Mouse (Mus musculus): Measurements from ENCODE around the gene Tbc1d14. TPM values are rescaled to one million over a fixed set of nuclear protein-coding genes. Genes with fewer than 3 reads are reported as not detected.

Gene Tbc1d14
- total and polyA plus RNA-seq, 2 experiments from 2014 or later, result 3.9 to 8.3 TPM

DNA sequence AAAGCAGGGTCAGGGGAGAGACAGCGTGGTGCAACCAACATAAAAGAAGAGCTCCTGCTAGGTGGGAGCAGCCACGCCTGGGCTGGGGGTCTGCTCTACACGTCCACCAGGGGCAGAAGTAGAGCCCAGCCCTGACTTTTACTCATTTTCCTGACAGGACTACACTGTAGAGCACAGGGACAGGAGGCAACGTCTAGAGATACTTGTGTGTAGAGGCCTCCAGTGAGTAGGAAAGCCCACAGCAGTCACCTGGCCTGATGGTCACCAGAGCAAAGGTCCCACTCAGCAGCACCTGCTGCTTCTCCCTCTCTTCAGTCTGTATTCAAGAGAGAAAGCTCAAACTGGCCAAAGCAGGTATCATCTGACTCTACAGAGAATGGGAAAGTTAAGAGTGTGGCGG lies 87.4 kb downstream of the Tbc1d14 start:
- no peak for ATAC-seq (ENCODE audit: insufficient read depth, low read depth)
- no peaks in the 10 kb centered on the region for H3K4me1 ChIP-seq (ENCODE audit: control insufficient read depth, insufficient read depth)
- H3K27ac ChIP-seq (ENCODE audit: low read depth), result no peak overlapping the region
- no peak overlapping the region for H3K9ac ChIP-seq (replicated peaks; ENCODE audit: low read depth, low read length)
- no peak overlapping the region for H3K4me3 ChIP-seq (ENCODE audit: low read depth, low read length)
- no peak for DNase-seq (ENCODE audit: low spot score)
- TF ChIP-seq EP300 (IDR thresholded peaks at IDR 0.05; ENCODE audit: low read depth) (no peak), CTCF (IDR thresholded peaks at IDR 0.05; ENCODE audit: low read depth) (no peak)
- WGBS, result 88% methylated on average over 5 of the region's 5 CpGs
- no peaks in the 10 kb centered on the region for H3K27me3 ChIP-seq (ENCODE audit: control insufficient read depth, insufficient read depth, low read length)
- H3K4me2 ChIP-seq (ENCODE audit: low read depth, low read length), result no peak overlapping the region
- H3K9me3 ChIP-seq (replicated peaks; ENCODE audit: control insufficient read depth, low read length), result no peaks in the 10 kb centered on the region
- H3K36me3 ChIP-seq (replicated peaks; ENCODE audit: control insufficient read depth, insufficient read depth, low read length), result peaks cover 82% of the 10 kb centered on the region

DNA sequence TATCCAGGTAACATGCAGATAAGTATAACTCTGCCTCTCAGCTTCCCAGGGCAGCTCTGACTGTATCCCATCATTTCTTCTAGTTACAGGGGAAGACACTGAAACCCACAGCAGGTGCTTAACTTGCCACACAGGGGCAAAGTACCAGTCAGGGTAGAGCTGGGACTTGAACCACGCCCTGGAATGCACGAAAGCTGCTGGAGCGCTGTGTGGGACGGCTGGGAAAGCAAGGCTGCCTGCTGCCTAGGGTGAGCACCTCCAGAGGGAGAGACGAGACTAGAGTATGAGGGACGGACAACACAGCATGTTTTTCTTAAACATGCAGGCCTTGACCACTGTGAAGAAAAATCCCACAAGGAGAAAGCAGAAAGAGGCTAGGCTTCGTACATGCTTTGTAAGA lies 87.8 kb downstream of the Tbc1d14 start:
- Histone ChIP-seq H3K27ac (ENCODE audit: low read depth) (no peak overlapping the region), H3K9me3 (replicated peaks; ENCODE audit: control insufficient read depth, low read length) (no peaks in the 10 kb centered on the region), H3K4me2 (ENCODE audit: low read depth, low read length) (no peak overlapping the region), H3K36me3 (replicated peaks; ENCODE audit: control insufficient read depth, insufficient read depth, low read length) (peaks cover 82% of the 10 kb centered on the region), H3K4me3 (ENCODE audit: low read depth, low read length) (no peak overlapping the region), H3K27me3 (ENCODE audit: control insufficient read depth, insufficient read depth, low read length) (no peaks in the 10 kb centered on the region), H3K4me1 (ENCODE audit: control insufficient read depth, insufficient read depth) (no peaks in the 10 kb centered on the region), H3K9ac (replicated peaks; ENCODE audit: low read depth, low read length) (no peak overlapping the region)
- WGBS, result 92% methylated on average over 7 of the region's 7 CpGs
- DNase-seq (ENCODE audit: low spot score), result no peak
- no peak for TF ChIP-seq EP300 (IDR thresholded peaks at IDR 0.05; ENCODE audit: low read depth)
- no peak for TF ChIP-seq CTCF (IDR thresholded peaks at IDR 0.05; ENCODE audit: low read depth)
- no peak for ATAC-seq (ENCODE audit: insufficient read depth, low read depth)

DNA sequence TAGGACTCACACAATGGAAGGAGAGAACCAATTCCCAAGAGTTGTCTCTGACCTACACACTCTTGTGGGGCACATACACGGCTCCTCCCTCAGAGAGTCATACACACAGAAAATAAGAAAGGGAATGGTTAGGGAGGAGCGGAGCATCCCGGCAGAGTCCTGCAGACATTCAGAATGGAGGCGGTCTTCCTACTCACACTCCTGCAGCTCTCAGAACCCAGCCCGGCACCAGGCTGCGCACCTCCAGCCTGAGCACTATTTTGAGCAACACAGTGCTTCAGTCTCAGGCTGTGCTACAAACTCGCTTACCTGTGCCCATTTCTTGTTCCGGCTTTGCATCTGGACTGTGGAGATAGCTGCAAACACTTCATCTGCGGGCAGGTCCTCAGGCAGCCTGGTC lies 98.4 kb downstream of the Tbc1d14 start:
- no peak for ATAC-seq (ENCODE audit: insufficient read depth, low read depth)
- H3K9ac ChIP-seq (replicated peaks; ENCODE audit: low read depth, low read length), result no peak overlapping the region
- H3K27ac ChIP-seq (ENCODE audit: low read depth), result no peak overlapping the region
- H3K4me2 ChIP-seq (ENCODE audit: low read depth, low read length), result no peak overlapping the region
- H3K27me3 ChIP-seq (ENCODE audit: control insufficient read depth, insufficient read depth, low read length), result no peaks in the 10 kb centered on the region
- TF ChIP-seq CTCF (IDR thresholded peaks at IDR 0.05; ENCODE audit: low read depth) (no peak), EP300 (IDR thresholded peaks at IDR 0.05; ENCODE audit: low read depth) (no peak)
- 94% methylated on average over 9 of the region's 9 CpGs for WGBS
- H3K4me3 ChIP-seq (ENCODE audit: low read depth, low read length), result no peak overlapping the region
- DNase-seq (ENCODE audit: low spot score), result no peak
- no peaks in the 10 kb centered on the region for H3K4me1 ChIP-seq (ENCODE audit: control insufficient read depth, insufficient read depth)
- H3K36me3 ChIP-seq (replicated peaks; ENCODE audit: control insufficient read depth, insufficient read depth, low read length), result peaks cover 62% of the 10 kb centered on the region
- no peaks in the 10 kb centered on the region for H3K9me3 ChIP-seq (replicated peaks; ENCODE audit: control insufficient read depth, low read length)

DNA sequence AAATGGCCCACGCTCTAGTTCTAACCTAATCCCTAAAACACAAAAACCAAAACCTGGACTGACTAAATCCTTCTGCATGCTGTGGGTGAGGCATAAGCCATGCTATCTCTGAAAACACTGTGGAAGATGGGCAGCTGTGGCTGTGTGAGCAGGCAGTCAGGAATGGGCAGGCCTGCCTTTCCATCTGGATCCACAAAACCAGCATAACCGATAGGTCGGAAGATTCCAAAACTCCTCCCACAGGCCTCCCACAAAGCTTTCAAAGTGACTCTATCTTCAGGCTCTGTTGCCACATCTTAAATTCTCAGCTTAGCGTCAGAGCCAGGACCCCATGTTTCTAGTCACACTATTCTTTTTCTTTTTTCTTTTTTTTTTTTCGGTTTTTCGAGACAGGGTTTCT lies 99.2 kb downstream of the Tbc1d14 start:
- Histone ChIP-seq H3K9ac (replicated peaks; ENCODE audit: low read depth, low read length) (no peak overlapping the region), H3K4me3 (ENCODE audit: low read depth, low read length) (no peak overlapping the region), H3K36me3 (replicated peaks; ENCODE audit: control insufficient read depth, insufficient read depth, low read length) (peaks cover 59% of the 10 kb centered on the region), H3K4me1 (ENCODE audit: control insufficient read depth, insufficient read depth) (no peaks in the 10 kb centered on the region), H3K27me3 (ENCODE audit: control insufficient read depth, insufficient read depth, low read length) (no peaks in the 10 kb centered on the region), H3K27ac (ENCODE audit: low read depth) (no peak overlapping the region), H3K9me3 (replicated peaks; ENCODE audit: control insufficient read depth, low read length) (no peaks in the 10 kb centered on the region), H3K4me2 (ENCODE audit: low read depth, low read length) (no peak overlapping the region)
- WGBS, result 84% methylated on average over 6 of the region's 6 CpGs
- TF ChIP-seq CTCF (IDR thresholded peaks at IDR 0.05; ENCODE audit: low read depth) (no peak), EP300 (IDR thresholded peaks at IDR 0.05; ENCODE audit: low read depth) (no peak)
- no peak for DNase-seq (ENCODE audit: low spot score)
- ATAC-seq (ENCODE audit: insufficient read depth, low read depth), result no peak

DNA sequence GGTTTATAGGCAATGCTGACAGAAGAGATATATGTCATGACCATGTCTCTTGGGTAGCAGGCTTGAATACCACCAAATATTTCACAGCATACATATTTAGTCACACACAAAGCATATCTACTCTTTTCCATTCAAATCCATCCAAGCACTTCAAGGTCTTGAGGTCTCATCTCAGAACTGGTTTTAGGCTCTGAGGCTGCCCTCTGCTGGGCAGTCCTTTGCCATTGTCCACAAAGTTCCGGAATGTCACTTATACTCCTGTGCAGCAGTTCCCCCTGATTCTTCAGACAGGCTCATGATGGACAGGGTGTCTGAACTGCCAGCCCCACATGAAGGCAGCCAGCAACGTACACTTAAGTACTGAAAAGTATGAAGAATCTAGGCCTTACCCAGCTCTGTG lies 103.9 kb downstream of the Tbc1d14 start:
- DNase-seq (ENCODE audit: low spot score), result peak; percentile 24

DNA sequence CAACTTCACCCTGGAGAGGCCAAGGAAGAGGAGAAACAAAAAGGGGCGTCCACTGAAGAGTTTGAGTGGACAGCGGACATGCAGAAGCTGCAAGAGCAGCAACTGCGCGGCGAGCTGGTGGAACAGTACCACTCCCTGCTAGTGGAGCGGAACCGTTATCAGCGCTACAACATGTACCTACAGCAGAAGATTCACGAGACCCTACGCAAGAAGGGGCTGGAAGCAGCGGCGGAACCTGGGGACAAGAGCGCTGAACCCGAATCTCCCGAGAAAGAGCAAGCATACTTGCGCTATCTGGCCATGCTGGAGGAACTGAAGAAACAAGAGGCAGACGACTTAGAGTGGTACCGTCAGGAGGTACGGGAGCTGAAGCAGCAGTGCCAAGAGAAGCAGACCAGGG lies 107.8 kb downstream of the Tbc1d14 start:
- H3K27me3 ChIP-seq (ENCODE audit: control insufficient read depth, insufficient read depth, low read length), result peaks cover 14% of the 10 kb centered on the region
- no peak for TF ChIP-seq CTCF (IDR thresholded peaks at IDR 0.05; ENCODE audit: low read depth)
- no peak for TF ChIP-seq EP300 (IDR thresholded peaks at IDR 0.05; ENCODE audit: low read depth)
- 20% methylated on average over 19 of the region's 19 CpGs for WGBS
- DNase-seq (ENCODE audit: low spot score), result no peak
- H3K4me2 ChIP-seq (ENCODE audit: low read depth, low read length), result peak overlapping the region; percentile 96
- H3K27ac ChIP-seq (ENCODE audit: low read depth), result no peak overlapping the region
- peaks cover 25% of the 10 kb centered on the region for H3K4me1 ChIP-seq (ENCODE audit: control insufficient read depth, insufficient read depth)
- no peaks in the 10 kb centered on the region for H3K9me3 ChIP-seq (replicated peaks; ENCODE audit: control insufficient read depth, low read length)
- H3K36me3 ChIP-seq (replicated peaks; ENCODE audit: control insufficient read depth, insufficient read depth, low read length), result no peaks in the 10 kb centered on the region
- H3K9ac ChIP-seq (replicated peaks; ENCODE audit: low read depth, low read length), result no peak overlapping the region; the same call in 1 of the 2 replicates
- no peak for ATAC-seq (ENCODE audit: insufficient read depth, low read depth)
- peak overlapping the region; percentile 61 for H3K4me3 ChIP-seq (ENCODE audit: low read depth, low read length)

More for the DNA sequence above, 103.9 kb downstream of the Tbc1d14 start:
- Histone ChIP-seq H3K4me3 (ENCODE audit: low read depth, low read length) (no peak overlapping the region), H3K27me3 (ENCODE audit: control insufficient read depth, insufficient read depth, low read length) (peaks cover 14% of the 10 kb centered on the region), H3K27ac (ENCODE audit: low read depth) (no peak overlapping the region), H3K9me3 (replicated peaks; ENCODE audit: control insufficient read depth, low read length) (no peaks in the 10 kb centered on the region), H3K4me1 (ENCODE audit: control insufficient read depth, insufficient read depth) (peaks cover 8% of the 10 kb centered on the region), H3K4me2 (ENCODE audit: low read depth, low read length) (no peak overlapping the region), H3K36me3 (replicated peaks; ENCODE audit: control insufficient read depth, insufficient read depth, low read length) (peaks cover 32% of the 10 kb centered on the region), H3K9ac (replicated peaks; ENCODE audit: low read depth, low read length) (no peak overlapping the region)
- ATAC-seq (ENCODE audit: insufficient read depth, low read depth), result no peak
- TF ChIP-seq CTCF (IDR thresholded peaks at IDR 0.05; ENCODE audit: low read depth) (peak; percentile 59), EP300 (IDR thresholded peaks at IDR 0.05; ENCODE audit: low read depth) (no peak)
- WGBS, result 41% methylated on average over 2 of the region's 2 CpGs

Measured in heart, postnatal 0 days (tissue).